Mouse (Mus musculus) stomach, postnatal 0 days (tissue): ENCODE data around the gene Ctsl.

Experiments used
- CTCF ChIP-seq: IDR thresholded peaks from 2 replicates; pipeline ENCODE4 v1.5.1; 2016; ENCODE audit warnings: antibody characterized with exemption, low read depth, mild to moderate bottlenecking, moderate library complexity
- EP300 ChIP-seq: optimal IDR thresholded peaks from 2 replicates; pipeline ENCODE3; 2016; ENCODE audit warnings: antibody characterized with exemption

- TF ChIP-seq CTCF (no peak), EP300 (no peak)
Observed at GRCm38 (mm10) chr13:64373695-64374094, 3.0 kb upstream of the Ctsl start.
